Mouse (Mus musculus) kidney, embryonic 14.5 days (tissue): Measurements from ENCODE around the gene Magt1. TPM values are rescaled to one million over a fixed set of nuclear protein-coding genes. Genes with fewer than 3 reads are reported as not detected.

Source experiments
- ATAC-seq: fragments of 200-750 bp; cut with Nextera tagmentation; 2 replicates; pipeline ENCODE4 v1.8.0; 2017; ENCODE audit warnings: moderate number of reproducible peaks, mild to moderate bottlenecking, moderate TSS enrichment, moderate library complexity; ENCODE audit not compliant: low FRiP score, low TSS enrichment
- H3K27ac ChIP-seq: fragments of 300-500 bp; sonication (generic); 2 replicates; pipeline ENCODE4 v1.5.1; 2014; ENCODE audit warnings: low read depth, mild to moderate bottlenecking, low read length, moderate library complexity, mixed read lengths
- H3K27me3 ChIP-seq: fragments of 300-500 bp; sonication (generic); 2 replicates; pipeline ENCODE4 v1.6.1; 2014; ENCODE audit warnings: mild to moderate bottlenecking, low read length; ENCODE audit not compliant: control insufficient read depth, insufficient read depth
- H3K36me3 ChIP-seq: fragments of 300-500 bp; sonication (generic); 2 replicates; pipeline ENCODE4 v1.6.1; 2014; ENCODE audit warnings: low read length, mixed read lengths; ENCODE audit not compliant: control insufficient read depth, insufficient read depth
- H3K4me1 ChIP-seq: fragments of 300-500 bp; sonication (generic); 2 replicates; pipeline ENCODE4 v1.6.1; 2014; ENCODE audit warnings: low read length, mixed read lengths; ENCODE audit not compliant: control insufficient read depth, insufficient read depth
- H3K4me2 ChIP-seq: fragments of 300-500 bp; sonication (generic); replicated peaks from 2 replicates; pipeline ENCODE4 v1.6.1; 2014; ENCODE audit warnings: low read depth, mild to moderate bottlenecking, low read length
- H3K4me3 ChIP-seq: fragments of 300-500 bp; sonication (generic); 2 replicates; pipeline ENCODE4 v1.5.1; 2014; ENCODE audit warnings: mild to moderate bottlenecking, low read length
- H3K9ac ChIP-seq: fragments of 300-500 bp; sonication (generic); 2 replicates; pipeline ENCODE4 v1.6.1; 2014; ENCODE audit warnings: low read depth, mild to moderate bottlenecking, low read length, moderate library complexity
- H3K9me3 ChIP-seq: fragments of 300-500 bp; sonication (generic); 2 replicates; pipeline ENCODE4 v1.6.1; 2016; ENCODE audit warnings: low read length; ENCODE audit not compliant: control insufficient read depth
- WGBS: fragments of 180-500 bp; shearing (Covaris S2); extraction: QIAGEN DNeasy Blood & Tissue Kit; methylation state at CpG from one replicate; pipeline ENCODE4 v1.1.7; 2014; 5-methylcytosine and 5-hydroxymethylcytosine counted together
- polyA plus RNA-seq: library from polyadenylated mRNA; unstranded; fragments of >200 nt; fragmentation: Nextera tagmentation; extraction: Ambion mirVana; gene quantifications from 2 replicates; pipeline ENCODE4 v1.2.1, GENCODE M21; 2014

The Magt1 gene
- polyA plus RNA-seq: 52.9 and 73.0 TPM in 2 replicates

DNA sequence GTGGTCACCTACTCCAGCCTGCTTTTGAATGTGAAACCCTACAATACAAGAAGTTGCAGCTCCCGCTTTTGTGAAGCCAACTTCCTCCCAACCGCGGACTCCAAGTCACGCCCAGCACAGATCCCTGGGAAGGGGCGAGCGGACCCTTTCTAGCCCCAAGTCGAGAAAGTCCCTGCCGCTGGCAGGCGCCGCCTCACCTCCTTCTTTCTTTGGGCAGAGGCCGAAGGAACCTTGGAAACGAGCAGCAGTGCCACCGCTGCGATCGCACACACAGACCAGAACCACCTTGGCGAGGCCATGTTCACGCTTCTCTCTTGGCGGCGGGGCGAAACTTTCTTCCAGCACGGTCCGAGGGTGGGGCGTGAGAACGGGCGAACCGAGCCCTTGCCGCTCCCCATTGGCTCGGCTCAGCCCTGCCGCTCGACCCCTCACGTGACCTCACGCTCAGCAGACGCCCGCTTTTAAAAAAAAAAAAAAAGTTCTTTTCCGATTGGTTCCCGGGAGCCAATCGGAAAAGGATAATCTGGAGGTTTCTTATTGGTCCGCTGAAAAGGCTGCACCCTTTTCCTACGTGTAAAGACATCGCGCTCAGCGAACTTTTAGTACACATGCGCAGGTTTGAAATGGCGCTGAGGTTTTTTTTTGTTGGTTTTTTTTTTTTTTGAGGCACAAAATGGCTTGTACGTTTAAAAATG, at the start of gene Magt1:
Gene Magt1 (minus strand): TSS at position 442 of the 695 bp plus-strand sequence.
- peak within 1 kb of the TSS; percentile 73; the same call in 1 of the 2 replicates for H3K27ac ChIP-seq
- H3K27me3 ChIP-seq: no peaks in the 10 kb centered on the region
- whole genome bisulfite sequencing: 24% methylated on average over 45 of the region's 45 CpGs
- H3K4me2 ChIP-seq: peak within 1 kb of the TSS; percentile 46
- H3K9ac ChIP-seq: peak within 1 kb of the TSS; percentile 58
- H3K4me3 ChIP-seq: peak within 1 kb of the TSS; percentile 58
- ATAC-seq: peak; percentile 97
- H3K36me3 ChIP-seq: no peaks in the 10 kb centered on the region
- H3K9me3 ChIP-seq: no peaks in the 10 kb centered on the region
- H3K4me1 ChIP-seq: no peaks in the 10 kb centered on the region; the same call in 1 of the 2 replicates

GRCm38 (mm10) chrX:106048191-106048590, 36.5 kb upstream of the Magt1 start:
- peak; percentile 45 for ATAC-seq
- Histone ChIP-seq H3K9ac (no peak overlapping the region), H3K27ac (no peak overlapping the region), H3K4me1 (peaks cover 9% of the 10 kb centered on the region; the same call in 1 of the 2 replicates), H3K4me3 (no peak overlapping the region), H3K36me3 (no peaks in the 10 kb centered on the region), H3K9me3 (no peaks in the 10 kb centered on the region), H3K27me3 (no peaks in the 10 kb centered on the region), H3K4me2 (no peak overlapping the region)
- WGBS: 53% methylated on average over 1 of the region's 1 CpGs

DNA sequence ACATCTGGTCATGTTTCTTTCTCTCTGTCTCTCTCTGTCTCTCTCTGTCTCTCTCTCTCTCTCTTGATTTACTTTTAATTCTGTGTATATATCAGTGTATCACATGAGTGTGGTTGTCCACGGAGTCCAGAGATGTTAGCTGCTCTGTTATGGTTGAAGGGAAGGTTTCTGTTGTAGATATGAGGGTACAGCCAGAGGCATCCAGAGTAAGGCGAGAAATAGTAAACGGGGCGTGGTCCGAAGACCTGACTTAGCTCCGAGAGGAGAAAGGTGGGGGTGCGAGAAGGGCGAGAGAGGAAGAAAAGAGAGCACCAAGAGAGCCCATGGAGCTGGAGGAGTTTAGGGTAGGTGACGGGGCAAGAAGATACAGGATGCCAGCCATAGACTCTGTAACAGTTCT, 34.2 kb upstream of the Magt1 start:
- H3K27me3 ChIP-seq: no peaks in the 10 kb centered on the region
- peak overlapping the region; percentile 10; the same call in 1 of the 2 replicates for H3K4me2 ChIP-seq
- no peaks in the 10 kb centered on the region for H3K36me3 ChIP-seq
- H3K9me3 ChIP-seq: no peaks in the 10 kb centered on the region
- H3K9ac ChIP-seq: no peak overlapping the region
- no peak; the same call in 1 of the 2 replicates for ATAC-seq
- H3K4me3 ChIP-seq: no peak overlapping the region
- H3K27ac ChIP-seq: 0 out of 2 replicates have a peak overlapping the region, but pooled peaks have one; percentile 30
- 63% methylated on average over 9 of the region's 9 CpGs for WGBS
- peaks cover 9% of the 10 kb centered on the region; the same call in 1 of the 2 replicates for H3K4me1 ChIP-seq

GRCm38 (mm10) chrX:106045455-106045854, 33.7 kb upstream of the Magt1 start:
- H3K27me3 ChIP-seq: no peaks in the 10 kb centered on the region
- no peaks in the 10 kb centered on the region for H3K9me3 ChIP-seq
- H3K4me3 ChIP-seq: no peak overlapping the region
- H3K4me2 ChIP-seq: no peak overlapping the region
- no peak overlapping the region for H3K27ac ChIP-seq
- no peaks in the 10 kb centered on the region for H3K36me3 ChIP-seq
- peaks cover 9% of the 10 kb centered on the region; the same call in 1 of the 2 replicates for H3K4me1 ChIP-seq
- ATAC-seq: peak; percentile 70
- 25% methylated on average over 2 of the region's 2 CpGs for WGBS
- no peak overlapping the region for H3K9ac ChIP-seq

DNA sequence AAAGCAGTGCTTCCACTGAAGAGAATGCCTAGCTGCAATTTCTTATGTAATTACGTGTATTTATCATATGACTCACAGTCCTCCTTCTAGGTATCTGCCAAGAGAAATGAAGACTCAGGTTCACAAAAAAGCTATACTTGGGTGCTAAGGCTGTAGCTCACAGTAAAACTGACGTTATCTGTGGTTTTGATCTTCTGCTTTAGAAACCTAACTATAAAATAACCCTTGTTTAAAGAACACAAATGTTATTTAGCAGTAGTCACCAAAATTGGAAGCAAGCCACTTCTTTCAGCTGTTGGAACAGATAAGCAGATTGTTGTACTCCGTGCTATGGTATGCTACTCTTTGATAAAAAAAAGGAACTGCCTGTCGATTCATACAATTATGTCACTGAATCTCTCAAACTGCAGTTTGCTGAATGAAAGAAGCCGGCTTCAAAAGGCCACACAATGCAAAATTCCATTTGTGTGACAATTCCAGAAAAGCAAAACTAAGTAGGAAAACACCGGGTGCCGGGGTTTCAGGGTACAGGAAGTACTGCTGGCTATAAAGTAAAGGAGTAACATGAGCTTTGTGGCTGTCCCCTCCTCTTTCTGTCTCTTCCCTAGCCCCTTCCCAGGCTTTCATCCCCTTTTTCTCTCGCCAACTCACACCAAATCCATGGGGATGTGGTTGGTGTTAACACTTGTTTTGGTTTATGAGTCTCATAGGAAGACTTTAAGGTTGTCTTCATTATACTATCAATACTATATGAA, 32.3 kb upstream of the Magt1 start:
- 45% methylated on average over 8 of the region's 8 CpGs for WGBS
- no peak overlapping the region for H3K9ac ChIP-seq

GRCm38 (mm10) chrX:106037185-106037752, 25.6 kb upstream of the Magt1 start:
- Histone ChIP-seq H3K4me3 (no peak overlapping the region), H3K4me2 (no peak overlapping the region), H3K4me1 (0 out of 2 replicates have a peak, but pooled peaks cover 3% of the 10 kb centered on the region), H3K9me3 (no peaks in the 10 kb centered on the region), H3K27me3 (no peaks in the 10 kb centered on the region), H3K36me3 (no peaks in the 10 kb centered on the region), H3K27ac (no peak overlapping the region), H3K9ac (no peak overlapping the region)
- 63% methylated on average over 3 of the region's 3 CpGs for WGBS
- peak; percentile 60; the same call in 1 of the 2 replicates for ATAC-seq

More for the DNA sequence above, 32.3 kb upstream of the Magt1 start:
- Histone ChIP-seq H3K9me3 (no peaks in the 10 kb centered on the region), H3K4me1 (peaks cover 9% of the 10 kb centered on the region; the same call in 1 of the 2 replicates), H3K4me3 (no peak overlapping the region), H3K4me2 (no peak overlapping the region; the same call in 1 of the 2 replicates), H3K36me3 (no peaks in the 10 kb centered on the region), H3K27ac (no peak overlapping the region; the same call in 1 of the 2 replicates), H3K27me3 (no peaks in the 10 kb centered on the region)
- no peak for ATAC-seq

GRCm38 (mm10) chrX:106035727-106036126, 24.0 kb upstream of the Magt1 start:
- Histone ChIP-seq H3K4me1 (0 out of 2 replicates have a peak, but pooled peaks cover 3% of the 10 kb centered on the region), H3K36me3 (no peaks in the 10 kb centered on the region), H3K9ac (no peak overlapping the region), H3K27ac (no peak overlapping the region), H3K4me2 (no peak overlapping the region), H3K27me3 (no peaks in the 10 kb centered on the region), H3K4me3 (no peak overlapping the region), H3K9me3 (no peaks in the 10 kb centered on the region)
- ATAC-seq: no peak
- 66% methylated on average over 2 of the region's 2 CpGs for WGBS

DNA sequence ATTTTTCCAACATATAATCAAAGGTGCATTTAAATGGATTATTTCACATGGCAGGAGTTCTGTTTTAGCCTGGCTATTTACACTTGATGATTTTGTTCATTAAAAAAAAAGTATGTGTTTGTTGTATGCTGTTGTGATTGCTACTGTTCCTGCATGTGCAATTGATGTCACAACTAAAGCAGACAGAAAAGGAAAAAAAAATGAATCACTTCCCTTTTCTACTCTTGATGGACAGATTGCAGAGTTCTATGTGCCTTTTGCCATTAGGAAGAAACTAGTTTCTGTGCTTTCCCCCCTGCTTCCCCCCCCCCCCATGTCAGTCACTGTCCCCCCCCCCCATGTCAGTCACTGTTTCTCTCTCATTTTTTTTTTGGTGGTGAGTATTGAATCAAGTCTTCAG, 19.4 kb upstream of the Magt1 start:
- no peak overlapping the region for H3K4me2 ChIP-seq
- H3K27me3 ChIP-seq: no peaks in the 10 kb centered on the region
- H3K4me1 ChIP-seq: 0 out of 2 replicates have a peak, but pooled peaks cover 3% of the 10 kb centered on the region
- H3K27ac ChIP-seq: no peak overlapping the region
- H3K36me3 ChIP-seq: no peaks in the 10 kb centered on the region
- H3K9ac ChIP-seq: no peak overlapping the region
- no peak overlapping the region for H3K4me3 ChIP-seq
- ATAC-seq: no peak
- no peaks in the 10 kb centered on the region for H3K9me3 ChIP-seq
